Mouse (Mus musculus): ENCODE data around the gene 2410015M20Rik.
"Not testable (repeated sequence)": the region's sequence is repeated elsewhere in the genome, so short reads cannot be mapped to it uniquely, and the experiment has no call there.

- TF ChIP-seq CTCF (IDR thresholded peaks at IDR 0.05 in 2 of 3, conservative IDR thresholded peaks at IDR 0.05 in 1 of 3; ENCODE audit: control insufficient read depth in 1 of 3, insufficient read depth in 1 of 3, low read depth in 2 of 3, low read length in 3 of 3, poor library complexity in 1 of 3, severe bottlenecking in 1 of 3); GATA1 (IDR thresholded peaks at IDR 0.05; ENCODE audit: low read depth, low read length); KAT2A (conservative IDR thresholded peaks at IDR 0.05; ENCODE audit: low read depth, low read length); TCF12 (IDR thresholded peaks at IDR 0.05; ENCODE audit: low read depth, low read length): not testable (repeated sequence)
- 0 out of 4 replicates have a peak, but pooled peaks of 1 of the 2 experiments have one; percentile 33 for TF ChIP-seq EP300 (IDR thresholded peaks at IDR 0.05; ENCODE audit: low read depth in 1 of 2, low read length in 2 of 2)
- TF ChIP-seq USF1 (IDR thresholded peaks at IDR 0.05; ENCODE audit: low read depth, low read length) = 0 out of 2 replicates have a peak, but pooled peaks have one; percentile 5
- peak; percentile 82 for TF ChIP-seq MAZ (IDR thresholded peaks at IDR 0.05; ENCODE audit: low read depth, low read length)
- peak in 1 of 2 experiments; percentile 61; a peak in 1 of 4 replicates for TF ChIP-seq POLR2A (IDR thresholded peaks at IDR 0.05; ENCODE audit: control insufficient read depth in 1 of 2, insufficient read depth in 1 of 2, low read depth in 1 of 2, low read length in 2 of 2, poor library complexity in 1 of 2)
Observed at GRCm38 (mm10) chr17:56629800-56630781, 20.5 kb upstream of the 2410015M20Rik start.

Data from MEL (cell line).